Mouse (Mus musculus) fibroblast of lung, adult 2 months (primary cell): Measurements from ENCODE around the gene Alkbh4.
"Not testable (repeated sequence)": the region's sequence is repeated elsewhere in the genome, so short reads cannot be mapped to it uniquely, and the experiment has no call there.

ENCODE experiments used
- DNase-seq: peaks from one replicate; pipeline ENCODE4 v3.0.0-alpha.2; 2011; ENCODE audit warnings: low read depth

Gene Alkbh4

GRCm38 (mm10) chr5:136143161-136143755 lies 7.3 kb downstream of the Alkbh4 start:
- DNase-seq, result peak; percentile 49

DNA sequence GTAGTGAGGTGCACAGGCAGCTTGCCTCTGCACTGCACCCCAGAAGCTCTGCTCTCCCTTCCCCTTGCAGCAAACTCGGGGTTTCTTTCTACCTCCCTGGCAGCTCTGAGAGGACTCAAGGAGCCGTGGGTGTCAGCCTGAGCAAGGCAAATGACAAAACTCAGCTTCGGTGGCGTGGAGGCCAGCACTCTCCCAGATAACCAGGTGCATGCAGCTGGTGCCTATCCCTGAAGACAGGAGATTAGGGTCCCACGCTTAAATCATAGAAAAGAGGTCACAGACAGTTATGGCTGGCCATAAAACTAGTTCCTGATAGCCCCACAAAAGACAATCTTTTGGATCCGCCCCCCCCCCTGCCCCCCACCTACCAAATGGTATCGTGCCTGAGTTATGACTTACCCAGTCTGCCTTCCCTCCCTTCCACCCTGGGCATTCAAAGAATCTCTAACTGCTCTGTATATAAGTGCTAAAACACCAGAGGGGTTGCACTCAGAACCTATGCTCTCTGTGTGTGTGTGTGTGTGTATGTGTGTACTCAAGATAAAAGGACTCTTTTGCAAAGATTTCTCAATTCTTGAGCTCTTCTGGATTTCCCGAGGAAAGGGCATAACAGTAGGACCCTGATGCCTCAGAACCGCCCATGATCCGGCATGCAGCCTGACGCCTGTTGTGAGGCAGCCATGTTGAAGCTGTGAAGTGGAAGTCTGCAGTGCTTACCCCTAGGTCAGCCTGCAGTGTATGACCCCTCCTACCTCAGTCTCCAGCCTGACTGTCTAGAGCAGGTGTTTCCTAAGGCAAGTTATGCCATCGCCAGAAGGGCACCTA lies 8.9 kb downstream of the Alkbh4 start:
- DNase-seq, result no peak

GRCm38 (mm10) chr5:136146936-136147335 lies 11.0 kb downstream of the Alkbh4 start:
- no peak for DNase-seq

DNA sequence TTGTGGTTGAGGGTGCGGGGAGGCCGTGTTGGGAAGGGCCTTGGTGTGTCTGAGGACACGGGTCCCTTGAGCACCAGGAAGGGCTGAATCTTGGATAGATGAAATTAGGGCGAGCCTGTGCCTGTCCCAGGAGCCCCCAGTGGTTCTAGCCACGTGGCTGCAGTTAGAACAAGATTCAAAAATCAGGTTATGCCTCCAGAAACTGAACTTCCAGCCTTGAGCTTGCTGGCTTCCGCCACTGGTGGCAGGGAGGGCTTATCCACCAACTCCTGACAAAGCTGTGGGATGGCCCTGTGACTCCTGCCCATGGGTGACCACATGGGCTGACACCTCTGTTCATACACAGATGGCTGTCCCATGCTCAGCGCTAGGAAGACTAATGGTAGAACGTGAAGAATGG lies 11.8 kb downstream of the Alkbh4 start:
- no peak for DNase-seq

GRCm38 (mm10) chr5:136149134-136149576 lies 13.2 kb downstream of the Alkbh4 start:
- DNase-seq, result not testable (repeated sequence)

DNA sequence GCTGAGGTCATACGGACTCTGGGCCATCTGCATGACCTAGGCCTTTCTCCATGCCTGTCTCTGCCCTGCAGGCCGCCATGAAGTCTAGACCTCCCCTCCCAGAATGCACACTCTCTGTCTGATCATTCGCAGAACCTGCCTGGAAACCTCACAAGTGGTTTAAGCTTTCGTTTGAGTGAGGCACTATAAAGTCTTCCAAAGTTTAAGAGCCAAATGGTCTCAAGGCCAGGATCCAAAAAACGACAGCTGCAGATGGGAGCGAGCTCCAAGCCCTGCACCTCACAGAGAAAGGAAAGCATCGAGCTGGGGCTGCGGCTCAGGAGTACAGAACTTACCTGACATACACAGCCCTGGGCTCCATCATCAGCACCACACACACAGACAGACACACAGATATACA lies 16.4 kb downstream of the Alkbh4 start:
- no peak for DNase-seq

DNA sequence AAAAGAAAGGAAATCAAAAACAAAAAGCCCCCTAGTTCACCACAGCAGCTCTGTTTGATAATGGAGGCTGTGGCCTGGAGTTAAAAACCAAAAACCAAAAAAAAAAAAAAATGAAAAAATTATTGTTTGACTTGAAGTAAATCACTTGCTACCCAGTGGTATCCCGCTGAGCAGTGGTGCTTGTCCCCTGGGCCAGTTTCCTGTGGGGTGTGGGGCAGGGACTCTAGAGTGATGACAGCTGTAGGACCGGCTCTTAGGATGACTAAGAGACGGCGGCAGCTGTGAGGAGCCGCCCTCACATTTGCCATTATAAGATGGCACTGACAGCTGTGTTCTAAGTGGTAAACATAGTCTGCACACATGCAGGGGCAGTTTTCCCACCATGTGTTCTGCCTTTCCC lies 19.5 kb downstream of the Alkbh4 start:
- no peak for DNase-seq

GRCm38 (mm10) chr5:136160084-136160483 lies 24.1 kb downstream of the Alkbh4 start:
- DNase-seq, result not testable (repeated sequence)

DNA sequence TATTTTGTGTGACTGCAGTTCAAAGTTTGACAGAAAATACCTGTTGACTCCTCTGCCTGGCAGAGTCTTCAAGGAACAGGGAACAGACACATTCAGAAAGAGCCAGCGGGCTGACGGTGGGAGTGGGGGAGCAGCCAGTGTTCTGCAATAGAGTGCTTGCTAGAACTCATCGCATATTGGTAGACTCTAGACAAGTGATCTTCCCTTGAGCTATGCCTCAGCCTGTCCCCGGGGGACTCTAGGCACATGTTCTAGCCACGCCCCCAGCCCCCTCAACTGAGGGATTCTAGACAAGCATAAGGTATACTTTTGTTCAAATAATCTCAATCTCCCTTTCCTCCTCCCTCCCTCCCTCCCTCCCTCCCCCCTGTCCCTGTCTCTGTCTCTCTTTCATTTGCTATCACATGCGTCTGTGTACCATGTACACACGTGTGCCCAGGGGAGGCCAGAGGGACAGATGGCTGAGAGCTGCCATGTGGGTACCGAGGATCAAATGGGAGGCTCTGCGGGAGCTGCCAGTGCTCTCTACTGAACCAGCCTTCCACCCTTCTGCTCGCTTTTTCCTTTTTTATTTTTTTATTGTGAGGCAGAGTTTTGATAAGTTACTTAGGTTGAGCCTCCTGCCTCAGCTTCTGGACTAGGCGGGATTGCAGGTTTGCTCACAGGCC lies 28.0 kb downstream of the Alkbh4 start:
- DNase-seq, result no peak

DNA sequence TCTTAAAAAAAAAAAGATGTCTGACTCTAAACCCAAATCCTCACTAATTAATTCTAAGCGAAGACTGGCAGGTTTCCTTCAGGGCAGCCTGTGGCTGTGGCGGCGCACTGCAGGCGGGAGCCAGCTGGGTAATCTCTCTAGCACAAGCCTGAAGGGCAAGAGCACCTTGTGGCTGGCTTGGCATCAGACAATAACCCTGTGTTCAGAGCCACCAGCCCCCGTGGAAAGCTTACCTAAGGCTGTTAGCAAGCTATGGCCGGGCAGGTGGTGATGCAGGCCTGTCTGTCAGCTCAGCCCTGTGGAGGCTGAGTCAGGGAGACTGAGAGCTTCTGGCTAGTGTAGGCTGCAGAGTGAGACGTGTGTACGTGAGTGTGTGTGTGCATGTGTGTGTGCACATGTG lies 29.3 kb downstream of the Alkbh4 start:
- no peak for DNase-seq

DNA sequence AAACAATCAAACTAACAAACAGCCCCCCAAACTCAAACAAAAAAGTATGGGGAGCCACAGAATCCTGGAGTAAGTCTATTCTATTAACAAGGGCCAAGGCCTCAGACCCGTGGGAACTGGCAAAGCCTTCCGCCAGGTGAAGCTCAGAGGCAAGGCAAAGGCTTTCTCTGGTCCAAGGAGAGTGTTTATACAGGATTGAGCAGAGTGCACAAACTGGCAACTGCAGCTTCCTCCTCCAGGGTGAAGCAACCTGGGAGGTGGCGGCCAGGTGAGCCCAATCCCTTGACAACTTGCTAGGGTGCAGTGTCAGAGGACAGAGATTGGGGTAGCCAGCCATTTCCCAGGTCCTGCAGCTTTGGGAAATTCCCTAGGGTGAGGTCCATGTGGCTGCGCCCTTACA lies 31.4 kb downstream of the Alkbh4 start:
- no peak for DNase-seq

- DNase-seq, result no peak
Observed at GRCm38 (mm10) chr5:136168071-136168470, 32.1 kb downstream of the Alkbh4 start.

DNA sequence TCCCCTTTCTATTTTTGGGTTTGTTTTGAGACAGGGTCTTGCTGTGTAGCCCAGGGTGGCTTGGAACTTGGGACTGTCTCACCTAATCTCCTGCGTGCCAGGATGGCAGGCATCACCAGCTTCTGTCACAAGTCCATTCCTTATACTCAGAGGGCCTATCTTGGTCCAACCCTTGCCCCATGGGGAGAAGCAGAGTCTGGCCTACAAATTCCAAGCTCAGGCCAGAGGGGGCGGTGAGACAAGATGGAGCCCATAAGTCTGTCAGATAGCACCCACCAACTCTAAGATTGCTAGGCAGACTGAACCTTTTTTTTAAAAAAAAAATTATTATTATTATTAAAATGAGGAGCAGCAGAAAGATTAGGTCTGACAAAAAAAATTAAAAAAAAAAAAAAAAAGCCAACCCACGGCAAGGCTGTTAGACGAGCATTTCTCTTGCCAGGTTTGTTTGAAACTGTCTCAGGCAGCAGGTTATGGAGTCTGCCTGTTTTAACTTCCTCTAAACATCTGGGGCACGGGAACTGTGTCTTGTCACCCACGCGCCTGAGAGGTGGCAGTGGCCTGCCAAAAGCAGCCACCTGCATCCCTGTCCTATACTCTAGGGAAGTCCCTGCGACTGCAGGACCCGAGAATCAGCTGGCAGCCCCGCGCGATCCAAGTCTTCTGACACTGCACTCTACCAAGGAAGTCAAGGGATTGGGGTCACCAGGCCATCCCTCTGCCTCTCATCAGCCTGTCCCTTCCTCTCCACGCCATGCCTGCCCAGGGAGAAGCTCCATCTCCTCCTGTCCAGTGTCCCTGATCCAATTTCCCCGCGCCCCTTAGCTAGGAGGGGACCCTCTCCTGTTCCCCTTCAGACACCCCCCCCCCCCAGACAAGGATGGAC lies 33.9 kb downstream of the Alkbh4 start:
- no peak for DNase-seq

DNA sequence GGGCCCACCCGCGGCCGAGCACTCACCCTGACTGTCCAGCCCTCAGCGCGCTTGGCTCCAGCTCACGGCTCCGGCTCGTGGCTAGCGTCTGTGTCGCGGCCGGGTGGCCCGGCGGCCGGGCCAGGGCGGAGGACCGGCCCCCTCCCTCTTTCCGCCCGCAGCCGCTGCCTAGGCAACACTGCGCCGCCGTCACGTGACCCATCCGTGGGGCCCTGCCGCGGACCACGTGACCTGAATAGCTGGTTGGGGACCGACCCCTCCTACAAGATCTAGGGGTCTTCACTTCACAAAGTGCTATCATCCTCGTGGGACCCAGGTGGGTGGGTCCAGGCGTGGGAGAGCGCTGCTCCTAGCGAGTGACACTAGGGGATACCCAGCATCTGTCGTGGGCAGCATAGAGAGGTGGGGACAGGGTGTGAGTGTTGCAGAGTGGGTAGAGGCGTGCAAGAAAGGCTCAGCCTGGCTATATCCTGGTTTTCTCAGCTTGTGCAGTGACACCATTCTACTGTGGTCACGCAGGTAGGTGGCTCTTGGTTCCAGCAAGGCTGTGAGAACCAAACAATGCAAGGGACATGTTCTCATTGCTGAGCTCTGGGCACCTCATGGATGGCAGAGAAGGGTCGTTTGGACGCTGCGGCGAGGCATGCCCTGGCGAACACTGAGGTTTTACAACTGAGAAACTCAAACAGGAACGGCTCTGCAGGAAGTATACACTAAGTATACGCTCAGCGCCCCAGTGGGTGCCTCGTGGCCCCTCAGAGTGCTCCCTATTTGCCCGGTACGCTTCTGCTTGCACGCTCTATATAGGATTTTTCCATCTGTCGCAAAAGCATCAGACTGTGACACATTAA lies 34.8 kb downstream of the Alkbh4 start, which contains the start of gene Orai2:
Gene Orai2, minus strand, starts transcription at position 202 of the 851 bp plus-strand sequence.
- peak; percentile 37 for DNase-seq

GRCm38 (mm10) chr5:136171363-136172341 lies 35.7 kb downstream of the Alkbh4 start:
- peak; percentile 82 for DNase-seq

GRCm38 (mm10) chr5:136172939-136173338 lies 37.0 kb downstream of the Alkbh4 start:
- no peak for DNase-seq

GRCm38 (mm10) chr5:136173606-136174463 lies 37.9 kb downstream of the Alkbh4 start:
- DNase-seq, result peak; percentile 21

DNA sequence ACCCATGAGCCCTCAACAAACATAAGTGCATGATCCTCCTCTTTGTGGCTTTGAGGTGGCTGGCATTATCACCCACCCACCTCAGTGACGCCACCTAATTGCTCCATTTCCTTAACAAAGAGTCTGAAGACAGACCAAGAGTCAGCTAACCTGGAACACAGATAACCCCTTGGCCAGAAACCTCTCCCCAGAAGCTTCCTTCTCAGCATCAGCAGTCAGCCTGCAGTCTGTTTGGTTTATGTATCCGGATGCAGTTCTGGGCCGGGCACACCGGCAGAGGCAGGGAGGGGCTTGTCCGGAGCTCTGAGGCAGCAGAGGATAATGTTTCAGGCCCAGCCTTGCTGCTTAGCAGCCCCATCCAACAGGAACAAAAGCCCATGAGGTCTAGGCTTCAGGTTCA lies 43.6 kb downstream of the Alkbh4 start:
- DNase-seq, result no peak

DNA sequence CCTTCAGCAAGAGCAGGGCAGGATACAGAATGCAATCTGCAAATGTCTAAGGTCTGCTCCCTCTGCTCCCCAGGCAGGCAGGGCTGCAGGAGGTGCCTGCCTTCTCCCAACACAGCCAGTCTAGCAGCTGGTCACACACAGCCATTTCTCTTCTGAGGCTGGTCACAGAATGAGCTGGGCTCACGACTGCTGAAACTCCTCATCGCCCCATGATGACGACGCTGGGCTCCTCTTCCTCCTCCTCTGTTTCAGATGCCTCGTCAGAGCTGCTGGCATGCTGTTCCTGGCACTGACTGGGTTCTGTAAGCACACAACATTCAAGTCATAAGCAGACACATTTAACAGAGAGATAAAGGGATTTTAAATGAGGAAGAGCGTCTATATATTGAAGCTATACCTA lies 45.3 kb downstream of the Alkbh4 start:
- DNase-seq, result no peak
